Mouse (Mus musculus) mouse embryonic stem cell (cell line): ENCODE measurements around the gene En1.

ENCODE experiments used
- in situ Hi-C, 2 experiments: fragments of 300-500 bp; cut with MboI; formaldehyde crosslinking; loops; 1 replicate in 1 of 2; 3 replicates in 1 of 2; pipeline ENCODE4 v1.14.3; 2019 to 2020; ENCODE audit warnings: low sequenced_read_pairs in 2 of 2, low pct_unique_long_range_greater_than_20kb in 1 of 2, mixed read lengths in 1 of 2; ENCODE audit not compliant: unreplicated experiment in 1 of 2

The En1 gene

GRCm38 (mm10) chr1:120602031-120602730 lies at the start of gene En1:
Gene En1, plus strand, starts transcription at chr1:120602418.
- in situ Hi-C loops = loop anchor here in 1 of 2 experiments (25.0 kb wide), 1 partner anchor 785 kb away; no protein-coding TSS in a partner anchor

- in situ Hi-C loops = loop anchor here (10.0 kb wide), 2 partner anchors 82 to 192 kb away; no protein-coding TSS in a partner anchor
Measured at GRCm38 (mm10) chr1:120556926-120557846, 45.0 kb upstream of the En1 start.

GRCm38 (mm10) chr1:120558341-120559285 lies 43.6 kb upstream of the En1 start:
- in situ Hi-C loops = loop anchor here (10.0 kb wide), 2 partner anchors 84 to 194 kb away; no protein-coding TSS in a partner anchor

GRCm38 (mm10) chr1:120559911-120560310 lies 42.3 kb upstream of the En1 start:
- in situ Hi-C loops = loop anchor here (10.0 kb wide), 2 partner anchors 85 to 195 kb away; no protein-coding TSS in a partner anchor

GRCm38 (mm10) chr1:120581306-120581705 lies 20.9 kb upstream of the En1 start:
- in situ Hi-C loops = loop anchor here (25.0 kb wide), 2 partner anchors 481 to 606 kb away; no protein-coding TSS in a partner anchor

- in situ Hi-C loops = loop anchor here (25.0 kb wide), 2 partner anchors 477 to 602 kb away; no protein-coding TSS in a partner anchor
Measured at GRCm38 (mm10) chr1:120585481-120585880, 16.7 kb upstream of the En1 start.

- in situ Hi-C loops = loop anchor here (25.0 kb wide), 2 partner anchors 476 to 601 kb away; no protein-coding TSS in a partner anchor
Measured at GRCm38 (mm10) chr1:120586500-120587110, 15.6 kb upstream of the En1 start.

GRCm38 (mm10) chr1:120587431-120587830 lies 14.8 kb upstream of the En1 start:
- in situ Hi-C loops = loop anchor here (25.0 kb wide), 2 partner anchors 475 to 600 kb away; no protein-coding TSS in a partner anchor

- in situ Hi-C loops = loop anchor here (25.0 kb wide), 2 partner anchors 474 to 599 kb away; no protein-coding TSS in a partner anchor
Measured at GRCm38 (mm10) chr1:120587960-120588359, 14.3 kb upstream of the En1 start.

- in situ Hi-C loops = loop anchor here (25.0 kb wide), 2 partner anchors 474 to 599 kb away; no protein-coding TSS in a partner anchor
Measured at GRCm38 (mm10) chr1:120588362-120589027, 13.7 kb upstream of the En1 start.

GRCm38 (mm10) chr1:120593236-120593919 lies 8.8 kb upstream of the En1 start:
- in situ Hi-C loops = loop anchor here (10.0 to 25.0 kb wide), 3 partner anchors 469 to 594 kb away; no protein-coding TSS in a partner anchor

GRCm38 (mm10) chr1:120594603-120595002 lies 7.6 kb upstream of the En1 start:
- in situ Hi-C loops = loop anchor here (10.0 to 25.0 kb wide), 3 partner anchors 468 to 593 kb away; no protein-coding TSS in a partner anchor

- in situ Hi-C loops = loop anchor here (10.0 to 25.0 kb wide), 3 partner anchors 467 to 592 kb away; no protein-coding TSS in a partner anchor
Measured at GRCm38 (mm10) chr1:120595471-120596240, 6.6 kb upstream of the En1 start.

GRCm38 (mm10) chr1:120596319-120596718 lies 5.9 kb upstream of the En1 start:
- in situ Hi-C loops = loop anchor here (10.0 to 25.0 kb wide), 3 partner anchors 466 to 591 kb away; no protein-coding TSS in a partner anchor

GRCm38 (mm10) chr1:120596784-120597183 lies 5.4 kb upstream of the En1 start:
- in situ Hi-C loops = loop anchor here (10.0 to 25.0 kb wide), 3 partner anchors 466 to 591 kb away; no protein-coding TSS in a partner anchor
